Mouse (Mus musculus) heart, embryonic 14.5 days (tissue): Measurements from ENCODE around the gene Tbx1. TPM values are rescaled to one million over a fixed set of nuclear protein-coding genes. Genes with fewer than 3 reads are reported as not detected.

Experiments
- ATAC-seq: fragments of 200-750 bp; cut with Nextera tagmentation; 2 replicates; pipeline ENCODE4 v1.8.0; 2017; ENCODE audit warnings: low read depth, moderate TSS enrichment; ENCODE audit not compliant: insufficient number of reproducible peaks, insufficient read depth, low FRiP score
- H3K27ac ChIP-seq, 2 experiments: fragments of 200-500 bp in 1 of 2; fragments of 300-500 bp in 1 of 2; sonication (generic) in 1 of 2; replicated peaks in 1 of 2; 2 replicates each; pipeline ENCODE4 v1.5.1; 2012 to 2014; ENCODE audit warnings: low read depth in 2 of 2, low read length in 2 of 2, control low read depth in 1 of 2, mild to moderate bottlenecking in 1 of 2, mixed read lengths in 1 of 2; ENCODE audit not compliant: control insufficient read depth in 1 of 2, insufficient read depth in 1 of 2
- H3K27me3 ChIP-seq: fragments of 300-500 bp; sonication (generic); 2 replicates; pipeline ENCODE4 v1.6.1; 2014; ENCODE audit warnings: mild to moderate bottlenecking, low read length, control low read depth; ENCODE audit not compliant: control insufficient read depth, insufficient read depth
- H3K36me3 ChIP-seq: fragments of 300-500 bp; sonication (generic); 2 replicates; pipeline ENCODE4 v1.6.1; 2014; ENCODE audit warnings: mild to moderate bottlenecking, control low read depth, low read length, mixed read lengths; ENCODE audit not compliant: control insufficient read depth, insufficient read depth
- H3K4me1 ChIP-seq, 2 experiments: fragments of 200-500 bp in 1 of 2; fragments of 300-500 bp in 1 of 2; sonication (generic) in 1 of 2; 2 replicates each; pipeline ENCODE4 v1.6.1; 2012 to 2014; ENCODE audit warnings: low read length in 2 of 2, control low read depth in 1 of 2, mixed read lengths in 1 of 2; ENCODE audit not compliant: control insufficient read depth in 2 of 2, insufficient read depth in 2 of 2
- H3K4me2 ChIP-seq: fragments of 300-500 bp; sonication (generic); 2 replicates; pipeline ENCODE4 v1.6.1; 2014; ENCODE audit warnings: mild to moderate bottlenecking, low read length
- H3K4me3 ChIP-seq, 2 experiments: fragments of 200-500 bp in 1 of 2; fragments of 300-500 bp in 1 of 2; sonication (generic) in 1 of 2; 2 replicates each; pipeline ENCODE4 v1.5.1; 2012 to 2014; ENCODE audit warnings: low read length in 2 of 2, mild to moderate bottlenecking in 2 of 2, control low read depth in 1 of 2, low read depth in 1 of 2, moderate library complexity in 1 of 2; ENCODE audit not compliant: control insufficient read depth in 1 of 2, insufficient read depth in 1 of 2
- H3K9ac ChIP-seq: fragments of 300-500 bp; sonication (generic); 2 replicates; pipeline ENCODE4 v1.6.1; 2014; ENCODE audit warnings: mild to moderate bottlenecking, low read length
- H3K9me3 ChIP-seq: fragments of 300-500 bp; sonication (generic); 2 replicates; pipeline ENCODE4 v1.6.1; 2016; ENCODE audit warnings: low read length, control low read depth; ENCODE audit not compliant: control insufficient read depth
- WGBS: fragments of 180-500 bp; shearing (Covaris S2); extraction: QIAGEN DNeasy Blood & Tissue Kit; methylation state at CpG from one replicate; pipeline ENCODE4 v1.1.7; 2014; 5-methylcytosine and 5-hydroxymethylcytosine counted together
- polyA plus RNA-seq: library from polyadenylated mRNA; unstranded; fragments of >200 nt; fragmentation: Nextera tagmentation; extraction: Ambion mirVana; gene quantifications from 2 replicates; pipeline ENCODE4 v1.2.1, GENCODE M21; 2014

Tbx1 gene
- polyA plus RNA-seq, 1 experiment from 2014 or later: 0.80 TPM

DNA sequence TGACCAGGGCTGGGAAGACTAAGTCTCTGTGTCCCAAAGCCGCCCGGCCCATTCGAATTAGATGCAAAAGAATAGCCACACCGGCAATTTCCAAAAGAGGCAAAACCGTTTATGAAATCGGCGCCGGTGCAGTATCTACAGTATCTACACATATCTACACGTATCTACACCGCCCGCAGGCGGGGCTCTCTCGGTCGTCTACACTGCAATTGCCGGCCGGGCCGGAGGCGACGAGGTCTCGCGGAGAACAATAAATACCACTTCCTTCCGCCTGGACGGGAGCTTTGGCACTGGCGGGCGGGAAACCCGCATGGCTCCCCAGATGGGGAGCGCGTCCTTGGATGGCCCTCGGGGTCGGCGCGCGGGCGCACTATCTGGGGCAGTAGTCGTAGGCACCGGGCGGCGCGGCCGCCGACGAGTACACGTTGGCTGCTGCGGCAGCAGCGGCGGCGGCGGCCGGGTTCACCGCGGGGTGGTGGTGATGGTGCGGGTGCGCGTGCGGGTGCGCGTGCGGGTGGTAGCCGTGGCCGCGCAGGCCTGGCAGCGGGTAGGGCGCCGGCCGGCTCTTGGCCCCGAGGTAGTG is 8.8 kb downstream of the Tbx1 start:
- H3K4me3 ChIP-seq: peak overlapping the region; percentile 33 to 45
- no peak overlapping the region for H3K27ac ChIP-seq
- no peaks in the 10 kb centered on the region for H3K9me3 ChIP-seq
- H3K4me1 ChIP-seq: peaks cover 7 to 24% of the 10 kb centered on the region in 2 experiments; a peak in 3 of 4 replicates
- H3K9ac ChIP-seq: no peak overlapping the region
- H3K36me3 ChIP-seq: no peaks in the 10 kb centered on the region
- WGBS: 3% methylated on average over 55 of the region's 66 CpGs
- peaks cover 91% of the 10 kb centered on the region for H3K27me3 ChIP-seq
- peak overlapping the region; percentile 68 for H3K4me2 ChIP-seq
- ATAC-seq: no peak

DNA sequence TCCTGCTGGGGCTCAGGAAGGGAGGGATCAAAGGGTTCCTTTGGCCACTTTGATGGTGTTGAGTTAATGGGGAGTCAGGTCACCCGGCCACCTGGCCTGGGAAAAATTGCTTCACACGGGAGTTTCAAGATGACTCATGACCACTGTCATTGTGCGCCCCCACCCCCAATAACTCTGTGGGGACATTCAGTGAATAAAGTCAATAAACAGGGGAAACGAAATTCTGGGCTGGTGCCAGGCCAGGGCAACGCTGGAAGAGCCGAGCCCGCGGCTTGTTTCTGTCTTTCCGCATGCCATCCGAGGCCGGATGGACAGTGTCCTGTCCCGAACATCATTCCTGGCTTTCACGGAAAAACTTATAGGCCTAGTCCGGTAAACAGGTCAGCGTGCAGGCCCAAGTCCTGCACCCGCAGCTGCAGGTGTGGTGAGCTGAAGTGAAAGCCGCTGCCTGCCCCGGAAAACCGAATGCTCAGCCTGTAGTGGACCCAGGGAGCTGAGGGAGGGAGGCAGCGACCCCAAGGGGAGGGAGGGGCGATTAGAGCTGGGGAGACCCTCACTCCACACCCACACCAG is 9.3 kb downstream of the Tbx1 start:
- Histone ChIP-seq H3K4me3 (peak overlapping the region; percentile 33 to 45), H3K27me3 (peaks cover 85% of the 10 kb centered on the region), H3K4me2 (peak overlapping the region; percentile 68), H3K9ac (no peak overlapping the region), H3K36me3 (no peaks in the 10 kb centered on the region), H3K9me3 (no peaks in the 10 kb centered on the region), H3K4me1 (peaks cover 3 to 18% of the 10 kb centered on the region in 2 experiments; a peak in 3 of 4 replicates), H3K27ac (no peak overlapping the region)
- WGBS: 15% methylated on average over 21 of the region's 21 CpGs
- ATAC-seq: no peak

DNA sequence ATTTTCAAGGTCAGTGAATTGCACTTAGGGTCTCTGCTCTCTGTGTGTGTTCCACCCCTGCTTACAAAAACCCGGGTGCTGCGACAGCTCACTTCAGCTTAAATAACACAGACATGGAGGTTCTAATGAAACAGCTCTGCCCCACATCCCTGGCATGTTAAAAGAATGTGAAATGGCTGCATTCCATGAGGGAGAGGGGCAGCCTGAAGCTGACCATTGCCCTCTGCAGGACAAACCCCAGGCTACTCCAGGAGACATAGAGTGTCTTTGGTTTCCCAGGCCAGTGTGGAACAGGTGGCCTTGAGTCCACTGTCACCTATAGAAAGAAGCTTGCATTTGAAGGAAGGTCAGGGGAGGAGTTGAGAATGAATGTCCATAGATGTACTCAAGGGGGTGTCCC is 10.1 kb downstream of the Tbx1 start:
- no peak overlapping the region for H3K4me3 ChIP-seq
- H3K36me3 ChIP-seq: no peaks in the 10 kb centered on the region
- H3K4me1 ChIP-seq: peaks cover 2 to 14% of the 10 kb centered on the region in 2 experiments; a peak in 3 of 4 replicates
- H3K27ac ChIP-seq: no peak overlapping the region
- ATAC-seq: no peak
- no peak overlapping the region for H3K4me2 ChIP-seq
- WGBS: 16% methylated on average over 2 of the region's 2 CpGs
- H3K9ac ChIP-seq: no peak overlapping the region
- peaks cover 78% of the 10 kb centered on the region for H3K27me3 ChIP-seq
- no peaks in the 10 kb centered on the region for H3K9me3 ChIP-seq

DNA sequence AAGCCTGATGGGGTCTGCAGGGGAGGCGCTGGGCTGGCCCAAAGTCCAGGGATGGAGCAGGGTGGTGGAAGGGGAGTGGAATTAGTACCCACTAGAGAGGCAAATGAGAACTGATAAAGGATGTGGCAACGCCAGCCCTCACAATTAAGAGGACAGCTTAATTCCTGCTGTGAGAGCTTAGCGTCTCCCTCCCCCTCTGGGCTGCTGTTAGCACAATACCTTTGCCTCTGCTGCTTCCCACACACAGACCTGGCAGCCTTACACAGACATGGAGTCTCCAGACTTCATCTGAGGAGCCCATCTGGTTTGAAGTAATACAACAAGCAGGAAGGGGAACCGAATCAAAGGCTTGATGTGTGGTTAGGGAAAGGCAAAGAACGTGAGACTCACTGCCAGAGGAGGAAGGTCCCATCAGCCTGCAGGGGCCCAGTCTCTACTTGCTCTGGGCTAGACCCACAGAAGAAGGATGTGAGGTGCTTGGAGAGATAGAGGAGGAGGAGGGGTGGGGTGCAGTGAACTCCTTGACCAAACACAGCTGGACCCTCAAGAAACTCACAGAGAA is 12.8 kb downstream of the Tbx1 start:
- no peak for ATAC-seq
- no peak overlapping the region for H3K27ac ChIP-seq
- no peak overlapping the region for H3K9ac ChIP-seq
- H3K9me3 ChIP-seq: no peaks in the 10 kb centered on the region
- H3K4me2 ChIP-seq: no peak overlapping the region
- H3K4me3 ChIP-seq: no peak overlapping the region
- WGBS: 37% methylated on average over 5 of the region's 5 CpGs
- peaks cover 2 to 14% of the 10 kb centered on the region in 2 experiments; a peak in 3 of 4 replicates for H3K4me1 ChIP-seq
- H3K27me3 ChIP-seq: peaks cover 51% of the 10 kb centered on the region
- no peaks in the 10 kb centered on the region for H3K36me3 ChIP-seq

DNA sequence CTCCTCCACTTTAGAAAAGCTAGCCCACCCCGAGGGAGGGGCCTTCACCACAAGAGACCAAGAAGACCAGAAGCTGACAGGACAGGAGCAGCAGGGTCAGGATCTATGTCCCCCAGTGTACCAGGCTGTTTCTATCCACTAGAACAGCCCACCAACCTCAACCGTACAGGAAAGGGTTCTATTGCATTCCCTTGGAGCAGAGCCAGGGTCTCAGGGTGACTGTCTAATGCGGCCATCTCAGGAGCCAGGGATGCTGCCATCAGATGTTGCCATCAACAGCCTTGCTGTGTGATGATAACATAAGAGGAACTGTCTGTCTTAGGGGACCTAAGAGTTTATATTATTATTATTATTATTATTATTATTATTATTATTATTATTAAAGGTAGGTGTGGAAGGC is 13.4 kb downstream of the Tbx1 start:
- Histone ChIP-seq H3K4me1 (peaks cover 2 to 9% of the 10 kb centered on the region in 2 experiments; a peak in 3 of 4 replicates), H3K27me3 (peaks cover 45% of the 10 kb centered on the region), H3K36me3 (no peaks in the 10 kb centered on the region), H3K4me3 (no peak overlapping the region), H3K9ac (no peak overlapping the region), H3K9me3 (no peaks in the 10 kb centered on the region), H3K4me2 (no peak overlapping the region), H3K27ac (no peak overlapping the region)
- ATAC-seq: no peak
- whole genome bisulfite sequencing: 34% methylated on average over 3 of the region's 3 CpGs

DNA sequence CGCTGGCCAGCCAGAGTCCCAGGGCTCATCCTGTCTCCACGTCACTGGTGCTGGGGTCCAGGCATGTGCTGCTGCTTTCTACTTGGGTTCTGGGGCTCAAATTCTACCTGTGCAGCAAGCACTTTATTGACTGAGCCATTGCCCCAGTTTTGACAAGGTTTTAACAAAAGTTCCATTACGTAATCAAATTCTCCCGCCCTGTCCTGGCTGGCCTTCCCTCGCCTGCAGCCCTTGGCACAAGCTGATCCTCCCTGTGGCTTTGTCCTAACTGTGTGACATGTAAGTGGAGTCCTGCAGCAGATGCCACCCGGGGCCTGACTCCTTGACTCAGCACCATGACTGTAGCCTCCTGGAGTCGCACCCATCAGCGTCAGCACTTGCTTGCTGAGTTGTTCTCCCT is 16.3 kb downstream of the Tbx1 start:
- ATAC-seq: no peak
- no peak overlapping the region for H3K4me2 ChIP-seq
- peaks cover 16% of the 10 kb centered on the region for H3K27me3 ChIP-seq
- no peak overlapping the region for H3K27ac ChIP-seq
- no peaks in the 10 kb centered on the region for H3K9me3 ChIP-seq
- WGBS: 62% methylated on average over 8 of the region's 8 CpGs
- no peaks in the 10 kb centered on the region for H3K4me1 ChIP-seq
- no peak overlapping the region for H3K9ac ChIP-seq
- no peaks in the 10 kb centered on the region for H3K36me3 ChIP-seq
- no peak overlapping the region for H3K4me3 ChIP-seq

DNA sequence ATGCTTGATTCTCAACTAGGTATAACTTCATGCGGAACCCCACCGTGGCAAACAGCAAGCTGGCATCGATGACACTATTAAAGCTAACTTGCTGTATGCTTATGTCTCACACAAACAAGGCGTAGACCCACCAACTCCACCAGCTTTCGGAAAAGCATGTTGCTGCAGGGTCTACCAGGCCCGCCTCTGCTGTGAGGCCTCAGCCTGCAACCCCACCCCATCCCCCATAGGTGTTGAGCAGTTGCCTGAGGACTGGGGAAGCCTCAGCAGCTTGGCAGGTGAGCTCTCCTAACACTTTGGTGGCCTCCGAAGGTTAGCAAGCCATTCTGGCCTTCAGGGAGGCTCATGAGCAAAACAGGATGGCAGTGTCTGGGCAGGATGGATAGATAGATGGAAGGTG is 21.9 kb downstream of the Tbx1 start:
- H3K36me3 ChIP-seq: no peaks in the 10 kb centered on the region
- no peak overlapping the region for H3K4me3 ChIP-seq
- H3K27ac ChIP-seq: no peak overlapping the region
- WGBS: 77% methylated on average over 7 of the region's 7 CpGs
- no peak overlapping the region for H3K9ac ChIP-seq
- H3K4me2 ChIP-seq: no peak overlapping the region
- H3K4me1 ChIP-seq: peaks cover 0 to 5% of the 10 kb centered on the region in 2 experiments; a peak in 1 of 4 replicates
- no peak for ATAC-seq
- no peaks in the 10 kb centered on the region for H3K27me3 ChIP-seq
- H3K9me3 ChIP-seq: no peaks in the 10 kb centered on the region
